Mouse (Mus musculus): ENCODE measurements around the gene Sinhcaf.
"Not testable (repeated sequence)": the region's sequence is repeated elsewhere in the genome, so short reads cannot be mapped to it uniquely, and the experiment has no call there.

Gene Sinhcaf

DNA sequence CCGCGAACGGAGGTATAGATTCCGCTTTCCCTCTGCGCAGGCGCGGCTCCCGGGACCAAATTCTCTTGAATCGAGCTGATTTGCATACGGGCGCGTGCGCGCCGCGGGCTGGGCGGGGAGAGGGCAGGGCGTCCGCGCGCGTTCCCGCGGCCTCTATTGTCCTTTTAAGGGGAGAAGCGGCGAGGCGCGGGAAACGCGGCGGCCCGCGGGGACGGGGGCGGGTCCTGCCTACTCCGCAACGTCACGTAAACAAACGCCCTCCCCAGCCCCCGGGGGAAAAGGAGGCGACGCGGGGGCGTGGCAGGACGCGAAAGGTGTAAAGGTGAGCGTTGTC, at the start of gene Sinhcaf:
Sinhcaf (minus strand) TSS at position 59 of the 334 bp plus-strand sequence.
- peak; percentile 94 for DNase-seq

- no peak for DNase-seq
Observed at GRCm38 (mm10) chr6:148994327-148994999, 48.2 kb upstream of the Sinhcaf start.

DNA sequence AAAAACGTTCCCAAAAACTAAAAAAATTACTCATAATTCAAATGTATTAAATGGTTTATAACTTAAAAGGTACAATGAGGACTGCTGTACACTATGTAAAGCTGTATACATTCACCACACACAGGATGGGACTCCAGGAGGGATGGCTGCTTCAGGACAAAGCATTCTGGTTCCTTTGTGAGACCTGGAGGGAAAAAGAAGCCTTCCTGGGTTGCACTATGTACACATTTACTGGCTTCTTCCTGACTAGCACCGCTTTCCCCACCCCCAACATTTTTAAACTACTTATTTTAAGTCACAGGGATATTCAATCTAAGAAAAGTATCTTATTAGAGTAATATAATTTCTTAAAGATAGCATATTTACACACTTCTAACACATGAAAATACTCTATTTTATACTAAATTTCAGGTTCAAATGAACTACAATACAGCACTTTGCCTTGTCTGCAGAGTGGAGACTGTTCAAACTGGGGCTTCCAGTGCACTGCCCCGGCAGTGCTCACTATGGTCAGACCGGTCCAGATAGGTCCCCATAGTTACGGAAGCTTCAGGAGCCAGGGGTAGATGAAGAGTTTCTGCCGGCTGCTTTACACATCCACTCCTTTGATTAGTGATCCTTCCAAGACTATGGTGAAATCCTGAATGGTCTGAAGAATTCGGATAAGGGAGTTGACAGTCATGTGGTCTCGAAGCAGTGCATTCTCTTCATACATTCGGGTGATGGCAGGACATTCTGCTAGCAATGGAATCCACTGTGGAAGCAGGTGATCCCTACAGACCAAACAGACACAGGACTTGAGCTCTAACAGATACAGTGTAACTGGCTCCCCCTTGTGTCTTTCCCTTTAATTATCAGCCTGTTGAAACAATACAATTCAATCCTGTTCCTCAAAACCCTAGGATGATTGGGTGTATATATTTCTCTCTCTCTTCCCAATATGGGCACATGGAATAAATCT, 47.1 kb upstream of the Sinhcaf start:
- DNase-seq = no peak

GRCm38 (mm10) chr6:148992373-148993116, 46.3 kb upstream of the Sinhcaf start:
- DNase-seq = no peak

DNA sequence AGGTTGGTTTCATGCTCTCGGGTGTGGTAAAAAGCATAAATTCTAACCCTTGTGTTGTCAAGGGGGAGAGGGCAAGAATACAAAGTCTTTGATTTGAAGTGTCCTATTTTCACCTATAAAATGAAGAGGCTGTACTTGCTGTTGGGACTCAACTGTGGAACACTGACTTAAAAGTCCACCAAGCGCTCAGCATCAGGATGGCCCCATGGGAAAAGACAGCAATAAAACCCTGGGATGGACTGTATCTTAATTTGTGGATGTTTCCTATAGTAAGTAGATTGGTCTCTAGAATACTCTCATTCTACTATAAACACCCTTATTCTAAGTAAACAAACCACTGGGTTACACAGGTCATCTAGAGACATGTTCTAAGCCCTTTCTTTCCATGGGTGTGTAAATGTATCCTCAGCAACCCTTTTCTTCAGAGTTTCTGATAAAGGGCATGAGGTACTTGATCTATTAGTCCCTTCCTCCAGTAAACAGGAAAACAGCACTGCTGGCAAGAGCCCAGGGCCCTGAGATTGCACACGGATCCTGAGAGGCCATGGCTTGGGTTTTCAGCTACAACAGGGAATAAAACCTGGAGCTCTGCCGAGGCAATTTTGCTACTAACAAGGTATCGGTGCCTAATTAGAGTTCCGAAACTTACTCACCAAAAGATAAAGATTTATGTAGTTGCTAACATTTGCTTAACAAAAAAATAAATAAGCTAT, 45.5 kb upstream of the Sinhcaf start:
- DNase-seq = no peak

- not testable (repeated sequence) for DNase-seq
Observed at GRCm38 (mm10) chr6:148989792-148990491, 43.7 kb upstream of the Sinhcaf start.

- no peak for DNase-seq
Observed at GRCm38 (mm10) chr6:148986003-148986402, 39.7 kb upstream of the Sinhcaf start.

DNA sequence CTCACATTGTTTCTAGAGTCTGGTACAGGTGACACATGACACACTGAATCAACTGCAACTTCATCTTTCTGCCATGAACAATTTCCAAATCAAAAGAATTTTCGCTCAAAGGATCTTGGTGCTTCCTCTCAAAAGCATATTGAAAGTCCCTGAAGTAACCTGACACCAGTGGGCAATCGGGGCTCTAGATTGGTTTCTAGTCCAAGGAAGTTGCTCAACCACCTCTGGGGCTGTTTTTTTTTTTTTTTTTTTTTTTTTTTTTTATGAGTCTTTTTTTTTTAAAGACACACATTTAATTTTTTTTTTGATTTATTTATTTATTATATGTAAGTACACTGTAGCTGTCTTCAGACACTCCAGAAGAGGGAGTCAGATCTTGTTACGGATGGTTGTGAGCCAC, 34.2 kb upstream of the Sinhcaf start:
- DNase-seq = no peak

DNA sequence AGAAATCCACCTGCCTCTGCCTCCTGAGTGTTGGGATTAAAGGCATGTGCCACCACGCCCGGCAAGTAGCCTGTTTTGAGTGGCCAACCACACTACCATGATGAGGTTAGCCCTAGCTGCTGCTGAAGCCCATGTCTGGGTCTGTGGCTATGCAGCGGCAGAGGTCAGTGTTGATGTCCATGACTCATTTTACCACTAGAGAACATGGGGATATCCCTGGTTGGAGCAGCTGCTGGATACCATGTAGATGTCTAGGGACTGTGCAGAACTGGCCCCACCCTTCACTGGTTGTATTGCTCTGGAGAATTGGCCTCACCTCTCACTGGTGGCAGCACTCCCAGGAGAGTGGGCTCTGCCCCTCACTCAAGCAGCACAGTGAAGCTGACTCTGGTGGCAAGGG, 28.8 kb upstream of the Sinhcaf start:
- no peak for DNase-seq

DNA sequence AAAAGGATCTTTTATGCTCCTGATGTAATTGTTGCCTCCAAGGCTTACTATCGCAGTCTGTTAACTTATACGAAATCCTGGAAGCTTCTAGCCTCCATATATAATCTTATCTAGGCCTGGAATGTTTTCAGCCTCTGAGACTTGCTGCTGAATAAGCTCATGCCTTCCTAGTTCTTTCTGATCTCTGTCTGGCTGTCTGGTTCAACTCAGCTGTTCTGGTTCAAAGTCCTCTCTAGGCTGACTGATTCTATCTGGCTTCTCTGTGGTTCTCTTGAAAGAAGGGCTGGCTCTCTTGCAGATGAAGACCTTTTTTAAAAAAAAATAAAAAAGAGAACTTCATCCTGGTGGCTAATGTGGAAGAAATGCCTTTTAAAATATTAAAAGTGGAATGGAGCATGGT, 26.6 kb upstream of the Sinhcaf start:
- no peak for DNase-seq

DNA sequence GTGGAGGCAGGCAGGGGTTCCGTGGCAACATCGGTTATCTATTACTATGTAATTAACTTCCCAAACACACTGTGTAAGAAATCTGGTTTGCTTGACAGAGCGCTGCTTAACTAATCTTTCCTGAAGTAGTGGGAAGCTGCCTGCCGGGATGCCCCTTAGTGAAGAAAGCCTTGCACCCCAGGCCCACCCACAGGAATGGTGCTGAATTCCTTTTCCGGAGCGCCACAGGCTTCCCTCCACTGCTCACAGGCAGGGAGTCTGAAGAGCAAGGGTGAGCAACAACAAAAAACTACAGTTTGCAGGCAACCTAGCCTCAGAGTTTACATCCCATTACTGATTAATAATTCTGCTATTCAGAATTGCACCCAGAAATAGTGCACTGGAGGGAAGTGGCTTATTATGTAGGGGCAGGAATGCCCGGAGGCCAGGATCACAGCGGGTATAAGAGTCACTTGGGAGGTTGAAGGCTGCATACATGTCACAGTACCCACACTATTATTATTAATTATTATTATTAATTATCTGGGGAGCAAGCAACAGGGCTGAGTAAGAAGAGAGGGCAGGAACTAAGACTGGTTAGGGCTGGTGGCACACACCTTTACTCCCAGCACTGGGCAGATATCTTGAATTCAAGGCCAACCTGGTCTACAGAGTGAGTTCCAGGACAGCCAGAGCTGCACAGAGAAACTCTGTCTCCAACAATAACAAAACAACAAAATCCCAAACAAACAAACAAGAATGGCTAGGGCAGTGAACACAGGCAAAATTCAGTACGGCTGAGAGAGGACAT, 26.0 kb upstream of the Sinhcaf start:
- no peak for DNase-seq

GRCm38 (mm10) chr6:148971385-148971940, 25.2 kb upstream of the Sinhcaf start:
- DNase-seq = no peak

- DNase-seq = no peak
Observed at GRCm38 (mm10) chr6:148961285-148961684, 15.0 kb upstream of the Sinhcaf start.

GRCm38 (mm10) chr6:148959540-148960238, 13.4 kb upstream of the Sinhcaf start:
- no peak for DNase-seq

DNA sequence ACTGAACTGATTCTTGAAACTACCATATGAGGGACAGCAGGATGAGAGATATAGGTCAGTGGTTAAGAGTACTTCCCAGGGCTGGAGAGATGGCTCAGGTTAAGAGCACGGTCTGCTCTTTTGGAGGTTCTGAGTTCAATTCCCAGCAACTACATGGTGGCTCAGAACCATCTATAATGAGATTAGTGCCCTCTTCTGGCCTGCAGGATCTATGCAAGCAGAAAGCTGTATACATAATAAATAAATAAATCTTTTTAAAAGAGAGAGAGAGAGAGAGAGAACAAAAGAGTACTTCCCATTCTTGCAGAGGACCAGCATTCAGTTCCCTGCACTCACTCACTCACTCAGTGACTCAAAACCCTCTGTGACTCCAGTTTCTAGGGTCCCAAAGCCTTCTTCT, 12.4 kb upstream of the Sinhcaf start:
- no peak for DNase-seq

- no peak for DNase-seq
Observed at GRCm38 (mm10) chr6:148957046-148957445, 10.8 kb upstream of the Sinhcaf start.

DNA sequence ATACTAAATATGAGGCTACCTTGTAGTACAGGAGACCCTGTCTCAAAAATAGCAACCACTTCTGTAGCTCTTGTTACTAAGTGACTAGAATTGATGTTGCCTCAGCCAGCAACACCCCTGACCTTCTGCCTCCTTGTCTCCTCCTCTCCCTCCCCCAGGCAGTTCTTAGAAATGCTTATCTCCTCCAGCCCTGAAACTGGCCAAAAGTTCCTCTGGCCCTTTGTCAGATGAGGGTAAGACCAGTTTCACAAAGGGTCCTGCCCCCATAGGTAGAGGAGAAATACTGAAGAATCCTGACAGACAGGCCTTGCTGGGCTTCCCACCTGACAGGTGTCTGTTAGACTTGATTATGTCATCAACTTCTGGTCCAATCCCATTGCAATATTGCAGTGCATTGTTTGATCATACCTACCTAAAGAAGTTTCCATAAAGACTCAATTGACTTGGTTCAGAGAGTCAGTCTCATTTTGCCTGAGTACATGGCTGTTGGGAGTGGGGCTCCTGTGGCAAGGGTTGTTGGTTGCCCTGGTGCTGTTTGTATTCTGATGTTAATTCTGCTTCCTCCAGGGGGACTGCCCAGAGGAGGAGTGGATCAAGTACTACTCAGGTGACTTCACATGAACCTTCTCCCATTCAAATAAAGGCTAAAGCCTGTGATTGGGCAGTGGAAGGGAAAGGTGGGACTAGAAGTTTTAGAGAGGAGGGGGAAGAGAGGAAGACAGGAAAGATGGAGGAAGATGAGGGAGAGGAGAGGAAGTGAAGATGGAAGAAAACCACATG, 9.6 kb upstream of the Sinhcaf start:
- DNase-seq = no peak

DNA sequence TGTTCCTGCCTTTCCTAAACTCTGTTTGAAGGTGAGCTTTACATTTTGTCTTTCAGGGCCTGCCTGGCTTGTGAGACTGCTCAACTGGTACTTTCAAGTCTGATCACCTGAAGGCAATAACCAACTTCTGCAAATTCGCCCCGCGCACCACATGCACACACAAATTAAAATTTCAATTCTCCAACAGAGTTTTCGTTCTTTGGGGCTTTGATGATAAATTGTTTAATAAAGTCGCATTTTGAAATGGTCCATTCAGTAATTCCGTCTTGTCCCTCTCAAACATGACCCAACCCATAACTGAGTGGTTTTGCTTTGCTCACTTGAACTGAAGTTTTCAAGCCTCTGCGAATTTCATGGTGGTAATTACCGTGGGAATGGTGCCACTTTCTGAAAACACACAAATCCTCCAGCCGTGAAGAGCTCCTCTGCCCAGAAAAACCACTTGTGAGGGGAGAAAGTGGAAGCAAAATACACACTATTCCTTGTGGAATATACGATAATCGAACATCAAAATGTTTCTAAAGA, 676 bp upstream of the Sinhcaf start:
- no peak for DNase-seq

All from right cerebral cortex, postnatal 14 days (tissue).